7 mouse cellular contexts compared by ENCODE assay signal in the genomic region with DNA sequence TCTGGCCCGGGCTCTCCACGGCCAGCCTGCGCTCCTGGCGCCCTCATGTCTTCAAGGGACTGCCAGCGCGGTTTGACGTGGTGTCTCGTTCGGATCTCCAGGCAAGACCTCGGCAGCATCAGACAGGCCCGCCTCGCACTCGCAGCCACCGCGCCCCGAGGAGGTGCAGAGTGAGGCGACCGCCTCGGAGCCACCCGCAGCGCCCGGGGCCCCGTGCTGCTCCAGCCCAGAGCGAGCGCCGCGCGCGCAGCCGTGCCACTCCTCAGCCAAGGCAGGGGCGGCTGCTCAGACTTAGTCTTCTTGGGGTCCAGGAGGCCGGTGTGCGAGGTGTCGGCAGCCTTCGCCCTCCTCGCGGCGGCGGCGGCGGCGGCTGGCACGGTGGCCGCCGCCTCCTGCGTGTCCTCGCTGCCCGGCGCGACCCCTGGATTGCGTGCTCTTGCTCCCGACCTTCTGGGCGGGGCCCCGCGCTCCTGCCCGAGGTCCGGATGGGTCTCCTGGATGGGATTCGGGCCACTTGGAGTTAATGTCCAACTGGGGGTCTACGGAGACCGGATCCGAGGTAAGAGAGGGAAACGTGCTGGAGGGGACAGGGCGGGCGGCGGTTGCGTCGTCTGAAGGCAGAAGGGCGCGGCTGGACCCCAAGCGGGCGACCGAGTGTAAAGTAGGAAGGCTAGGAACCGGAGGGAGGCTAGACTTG. TPM values are rescaled to one million over a fixed set of nuclear protein-coding genes. Genes with fewer than 3 reads are reported as not detected.
A peak's percentile ranks its signal among the peaks of the same experiment; 100 is the strongest.
DNase-seq lines count a peak whose midpoint lies in the region; ATAC-seq and TF ChIP-seq lines count a peak whose summit lies in the region.

Gene Gdnf, plus strand, starts transcription at position 291 of the 697 bp plus-strand sequence.

- no peak for TF ChIP-seq CTCF in lung, embryonic 14.5 days (IDR thresholded peaks at IDR 0.05; ENCODE audit: low read depth)

- H3K9ac ChIP-seq in lung, embryonic 14.5 days: peak within 1 kb of the TSS; percentile 48
- H3K9ac ChIP-seq in heart, embryonic 14.5 days (ENCODE audit: low read length): peak within 1 kb of the TSS; percentile 73
- peak within 1 kb of the TSS; percentile 66 for H3K9ac ChIP-seq in limb, embryonic 12.5 days (replicated peaks)
- peak within 1 kb of the TSS; percentile 67 for H3K9ac ChIP-seq in neural tube, embryonic 13.5 days

- peaks cover 84% of the 10 kb centered on the region for H3K27me3 ChIP-seq in lung, embryonic 14.5 days (ENCODE audit: insufficient read depth, low read length)
- H3K27me3 ChIP-seq in heart, embryonic 14.5 days (ENCODE audit: control insufficient read depth, insufficient read depth, low read length): peaks cover 87% of the 10 kb centered on the region
- H3K27me3 ChIP-seq in limb, embryonic 12.5 days: peaks cover 98% of the 10 kb centered on the region
- H3K27me3 ChIP-seq in neural tube, embryonic 13.5 days: peaks cover 97% of the 10 kb centered on the region

- H3K4me1 ChIP-seq in lung, embryonic 14.5 days (ENCODE audit: insufficient read depth): no peaks in the 10 kb centered on the region
- peaks cover 2 to 22% of the 10 kb centered on the region in 2 experiments for H3K4me1 ChIP-seq in heart, embryonic 14.5 days (ENCODE audit: control insufficient read depth in 2 of 2, insufficient read depth in 2 of 2, low read length in 2 of 2)
- H3K4me1 ChIP-seq in limb, embryonic 12.5 days (replicated peaks): peaks cover 55% of the 10 kb centered on the region
- H3K4me1 ChIP-seq in neural tube, embryonic 13.5 days (replicated peaks): peaks cover 49% of the 10 kb centered on the region

- peak; percentile 67 for ATAC-seq in lung, embryonic 14.5 days (ENCODE audit: insufficient read depth)
- ATAC-seq in heart, embryonic 14.5 days (ENCODE audit: insufficient number of reproducible peaks, insufficient read depth, low FRiP score, low read depth): no peak
- ATAC-seq in limb, embryonic 12.5 days (ENCODE audit: insufficient number of reproducible peaks, insufficient read depth, low FRiP score, low TSS enrichment, low read depth): peak; percentile 50; the same call in 1 of the 2 replicates
- ATAC-seq in neural tube, embryonic 13.5 days (ENCODE audit: low read depth): peak; percentile 69

- WGBS in lung, embryonic 14.5 days: under 1% methylated on average over 70 of the region's 73 CpGs
- under 1% methylated on average over 62 of the region's 73 CpGs for WGBS in heart, embryonic 14.5 days
- under 1% methylated on average over 64 of the region's 73 CpGs for WGBS in limb, embryonic 12.5 days
- WGBS in neural tube, embryonic 13.5 days: under 1% methylated on average over 73 of the region's 73 CpGs

- peak within 1 kb of the TSS; percentile 56 for H3K4me3 ChIP-seq in lung, embryonic 14.5 days (ENCODE audit: low read depth, low read length)
- peak within 1 kb of the TSS; percentile 37 to 55 for H3K4me3 ChIP-seq in heart, embryonic 14.5 days (ENCODE audit: control insufficient read depth in 1 of 2, insufficient read depth in 1 of 2, low read depth in 1 of 2, low read length in 2 of 2)
- peak within 1 kb of the TSS; percentile 55 for H3K4me3 ChIP-seq in limb, embryonic 12.5 days (replicated peaks)
- peak within 1 kb of the TSS; percentile 54 for H3K4me3 ChIP-seq in neural tube, embryonic 13.5 days

- DNase-seq in lung, embryonic 14.5 days: peak; percentile 42
- no peak for DNase-seq in lung, postnatal 36 days
- DNase-seq in embryo, embryonic 10.5 days (ENCODE audit: low spot score): peak; percentile 56
- no peak for DNase-seq in spleen, postnatal 36 days (ENCODE audit: low spot score in 2 of 2)

- H3K4me2 ChIP-seq in lung, embryonic 14.5 days: peak within 1 kb of the TSS; percentile 98
- H3K4me2 ChIP-seq in heart, embryonic 14.5 days (ENCODE audit: low read length): peak within 1 kb of the TSS; percentile 96
- peak within 1 kb of the TSS; percentile 91 for H3K4me2 ChIP-seq in limb, embryonic 12.5 days
- H3K4me2 ChIP-seq in neural tube, embryonic 13.5 days: peak within 1 kb of the TSS; percentile 92

- no peaks in the 10 kb centered on the region for H3K36me3 ChIP-seq in lung, embryonic 14.5 days (ENCODE audit: insufficient read depth)
- H3K36me3 ChIP-seq in heart, embryonic 14.5 days (ENCODE audit: control insufficient read depth, insufficient read depth, low read length): no peaks in the 10 kb centered on the region
- H3K36me3 ChIP-seq in limb, embryonic 12.5 days: no peaks in the 10 kb centered on the region
- H3K36me3 ChIP-seq in neural tube, embryonic 13.5 days: no peaks in the 10 kb centered on the region

- H3K27ac ChIP-seq in lung, embryonic 14.5 days (ENCODE audit: low read depth): 0 out of 2 replicates have a peak within 1 kb of the TSS, but pooled peaks have one; percentile 8
- H3K27ac ChIP-seq in heart, embryonic 14.5 days (replicated peaks in 1 of 2; ENCODE audit: control insufficient read depth in 1 of 2, insufficient read depth in 1 of 2, low read depth in 2 of 2, low read length in 2 of 2): no peak within 1 kb of the TSS
- no peak within 1 kb of the TSS for H3K27ac ChIP-seq in limb, embryonic 12.5 days
- no peak within 1 kb of the TSS for H3K27ac ChIP-seq in neural tube, embryonic 13.5 days (replicated peaks)

- no peaks in the 10 kb centered on the region for H3K9me3 ChIP-seq in lung, embryonic 14.5 days (ENCODE audit: low read depth, low read length)
- H3K9me3 ChIP-seq in heart, embryonic 14.5 days (ENCODE audit: control insufficient read depth, low read length): no peaks in the 10 kb centered on the region
- no peaks in the 10 kb centered on the region for H3K9me3 ChIP-seq in limb, embryonic 12.5 days
- H3K9me3 ChIP-seq in neural tube, embryonic 13.5 days: no peaks in the 10 kb centered on the region

RNA-seq across cellular contexts. Expression of gene Gdnf, which starts in this region (rescaled TPM):
- polyA plus RNA-seq in lung, embryonic 14.5 days (2014; fragmentation: Nextera tagmentation; extraction: Ambion mirVana): 0.05 TPM in 1 of 2 replicates, not detected in the other
- polyA plus RNA-seq in heart, embryonic 14.5 days (2014; fragmentation: Nextera tagmentation; extraction: Ambion mirVana): 0.08 and 0.11 TPM in 2 replicates
- 0.25 and 0.49 TPM in 2 replicates for polyA plus RNA-seq in limb, embryonic 12.5 days (2016; fragmentation: Nextera tagmentation; extraction: Ambion mirVana)
- polyA plus RNA-seq in neural tube, embryonic 13.5 days (2015; fragmentation: Nextera tagmentation; extraction: Ambion mirVana): 0.11 and 0.21 TPM in 2 replicates

Comparison
In these comparisons a context has a peak if more than half of its experiments do, and no peak if none do; other contexts are left out.
1. Peak in DNase-seq, ATAC-seq, H3K4me3 ChIP-seq, H3K27ac ChIP-seq, H3K9ac ChIP-seq and H3K4me2 ChIP-seq in lung, embryonic 14.5 days; RNA of the gene not detected or under 1 TPM.
2. Peak in ATAC-seq, H3K4me3 ChIP-seq, H3K9ac ChIP-seq and H3K4me2 ChIP-seq in limb, embryonic 12.5 days; RNA of the gene not detected or under 1 TPM.
3. Peak in ATAC-seq, H3K4me3 ChIP-seq, H3K9ac ChIP-seq and H3K4me2 ChIP-seq in neural tube, embryonic 13.5 days; RNA of the gene not detected or under 1 TPM.